Mouse (Mus musculus) forebrain, embryonic 15.5 days (tissue): ENCODE data around the gene Ppp2r5b. TPM values are rescaled to one million over a fixed set of nuclear protein-coding genes. Genes with fewer than 3 reads are reported as not detected.
A peak's percentile ranks its signal among the peaks of the same experiment; 100 is the strongest.

Experiments
- ATAC-seq: fragments of 200-750 bp; cut with Nextera tagmentation; replicated peaks from 2 replicates; pipeline ENCODE4 v1.8.0; 2017; ENCODE audit warnings: mild to moderate bottlenecking, moderate TSS enrichment, moderate library complexity
- H3K27ac ChIP-seq: fragments of 300-500 bp; sonication (generic); replicated peaks from 2 replicates; pipeline ENCODE4 v1.5.1; 2015; ENCODE audit warnings: mild to moderate bottlenecking, inconsistent platforms
- H3K27me3 ChIP-seq: fragments of 300-500 bp; sonication (generic); 2 replicates; pipeline ENCODE4 v1.6.1; 2015; ENCODE audit warnings: inconsistent platforms
- H3K36me3 ChIP-seq: fragments of 300-500 bp; sonication (generic); 2 replicates; pipeline ENCODE4 v1.6.1; 2015; ENCODE audit warnings: mild to moderate bottlenecking, inconsistent platforms
- H3K4me1 ChIP-seq: fragments of 300-500 bp; sonication (generic); 2 replicates; pipeline ENCODE4 v1.6.1; 2015; ENCODE audit warnings: inconsistent platforms
- H3K4me2 ChIP-seq: fragments of 300-500 bp; sonication (generic); replicated peaks from 2 replicates; pipeline ENCODE4 v1.6.1; 2015; ENCODE audit warnings: mild to moderate bottlenecking, inconsistent platforms
- H3K4me3 ChIP-seq: fragments of 300-500 bp; sonication (generic); 2 replicates; pipeline ENCODE4 v1.5.1; 2015; ENCODE audit warnings: mild to moderate bottlenecking, inconsistent platforms
- H3K9ac ChIP-seq: fragments of 300-500 bp; sonication (generic); replicated peaks from 2 replicates; pipeline ENCODE4 v1.6.1; 2015; ENCODE audit warnings: mild to moderate bottlenecking, inconsistent platforms
- H3K9me3 ChIP-seq: fragments of 300-500 bp; sonication (generic); 2 replicates; pipeline ENCODE4 v1.6.1; 2016; ENCODE audit warnings: inconsistent platforms
- WGBS: fragments of 180-500 bp; shearing (Covaris S2); methylation state at CpG from one replicate; pipeline ENCODE4 v1.1.7; 2015; ENCODE audit warnings: mixed read lengths; 5-methylcytosine and 5-hydroxymethylcytosine counted together
- polyA plus RNA-seq: library from polyadenylated mRNA; unstranded; fragments of >200 nt; fragmentation: Nextera tagmentation; extraction: Ambion mirVana; gene quantifications from 2 replicates; pipeline ENCODE4 v1.2.1, GENCODE M21; 2015

The Ppp2r5b gene
- polyA plus RNA-seq, 1 experiment from 2014 or later: 98.5 TPM

DNA sequence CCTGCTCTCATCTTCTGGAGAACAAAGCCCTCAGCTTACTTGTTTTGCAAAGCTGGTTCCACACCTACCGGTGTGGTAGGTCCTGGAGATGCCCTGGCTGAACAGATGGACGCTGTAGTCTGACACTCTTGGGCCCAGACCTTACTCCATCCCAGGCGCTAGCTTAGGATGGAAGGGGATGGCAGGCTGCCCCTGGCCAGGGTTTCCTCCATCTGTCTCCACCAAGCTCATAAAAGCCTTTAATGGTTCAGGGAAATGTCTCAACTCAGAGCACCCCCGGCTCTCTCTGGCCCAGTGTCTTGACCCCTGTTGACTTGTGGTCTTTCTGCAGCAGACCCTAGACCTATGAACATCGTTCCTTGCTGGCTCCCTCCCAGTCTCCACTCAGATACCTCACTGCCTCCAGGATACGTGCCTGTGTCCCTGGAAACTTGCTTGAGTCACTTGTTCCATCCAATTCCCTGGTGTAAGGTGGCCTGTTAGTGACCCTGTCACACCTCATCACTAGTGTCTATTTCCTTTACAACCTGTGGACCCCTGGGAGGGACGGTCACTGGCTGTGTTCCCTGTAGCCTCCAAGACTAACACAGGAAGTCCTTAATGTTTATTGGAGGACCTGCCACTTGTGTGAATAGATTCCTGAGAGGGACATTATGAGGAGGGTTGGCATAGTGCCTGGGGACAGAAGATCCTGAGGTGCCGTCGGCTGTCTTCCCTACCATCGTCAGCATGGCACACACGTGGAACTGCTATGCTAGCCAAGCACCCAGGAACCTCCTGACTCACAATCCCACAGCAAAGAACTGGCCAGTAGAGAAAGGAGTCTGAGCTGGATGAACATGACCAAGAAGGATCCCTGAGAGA lies 31.9 kb upstream of the Ppp2r5b start:
- Histone ChIP-seq H3K27ac (no peak overlapping the region), H3K27me3 (no peaks in the 10 kb centered on the region), H3K4me2 (no peak overlapping the region), H3K36me3 (0 out of 2 replicates have a peak, but pooled peaks cover 1% of the 10 kb centered on the region), H3K4me1 (no peaks in the 10 kb centered on the region; the same call in 1 of the 2 replicates), H3K4me3 (no peak overlapping the region), H3K9me3 (no peaks in the 10 kb centered on the region), H3K9ac (no peak overlapping the region)
- 57% methylated on average over 11 of the region's 11 CpGs for WGBS
- ATAC-seq: peak; percentile 12; the same call in 1 of the 2 replicates

DNA sequence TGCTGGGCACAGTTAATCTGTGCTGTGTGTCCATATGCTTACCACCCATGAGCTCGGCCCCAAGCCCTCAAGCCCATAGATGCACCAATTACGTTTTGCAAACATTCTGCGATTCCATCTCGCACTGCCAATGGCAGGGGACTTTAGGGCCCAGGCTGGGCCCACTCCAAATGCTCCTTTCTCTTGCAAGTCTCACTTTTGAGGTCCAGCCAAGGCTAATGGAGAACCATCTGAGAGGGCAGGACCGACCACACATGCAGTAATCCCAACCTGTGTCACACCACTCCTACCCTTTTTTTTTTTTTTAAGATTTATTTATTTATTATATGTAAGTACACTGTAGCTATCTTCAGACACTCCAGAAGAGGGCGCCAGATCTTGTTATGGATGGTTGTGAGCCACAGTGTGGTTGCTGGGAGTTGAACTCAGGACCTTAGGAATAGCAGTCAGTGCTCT lies 30.1 kb upstream of the Ppp2r5b start:
- Histone ChIP-seq H3K9me3 (no peaks in the 10 kb centered on the region), H3K27ac (no peak overlapping the region), H3K36me3 (peaks cover 8% of the 10 kb centered on the region), H3K27me3 (no peaks in the 10 kb centered on the region), H3K4me2 (no peak overlapping the region), H3K9ac (no peak overlapping the region), H3K4me1 (no peaks in the 10 kb centered on the region; the same call in 1 of the 2 replicates), H3K4me3 (no peak overlapping the region)
- ATAC-seq: no peak
- 61% methylated on average over 6 of the region's 6 CpGs for WGBS

DNA sequence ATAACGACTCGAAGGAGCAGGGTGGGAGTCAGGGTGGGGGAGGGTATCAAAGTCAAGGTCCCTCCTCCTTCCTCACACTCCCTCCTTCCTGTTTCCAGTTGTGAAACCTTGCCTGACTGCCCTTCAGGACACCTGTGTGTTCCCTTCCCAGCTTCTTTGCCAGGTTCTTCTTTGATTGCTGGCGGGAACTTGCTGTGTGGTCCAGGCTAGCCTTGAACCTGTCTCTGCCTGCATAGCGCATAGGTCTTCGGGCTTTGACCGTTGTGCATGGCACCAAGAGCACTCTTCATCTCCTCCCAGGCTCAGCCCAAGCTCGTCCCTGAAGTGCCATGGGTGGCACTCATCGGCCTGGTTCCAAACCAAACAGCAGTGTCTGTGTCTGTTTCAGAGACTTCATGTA lies 29.3 kb upstream of the Ppp2r5b start:
- Histone ChIP-seq H3K27ac (no peak overlapping the region), H3K9me3 (no peaks in the 10 kb centered on the region), H3K4me3 (no peak overlapping the region), H3K27me3 (no peaks in the 10 kb centered on the region), H3K36me3 (peaks cover 16% of the 10 kb centered on the region), H3K9ac (no peak overlapping the region), H3K4me2 (no peak overlapping the region), H3K4me1 (no peaks in the 10 kb centered on the region; the same call in 1 of the 2 replicates)
- WGBS: 91% methylated on average over 8 of the region's 8 CpGs
- no peak for ATAC-seq

DNA sequence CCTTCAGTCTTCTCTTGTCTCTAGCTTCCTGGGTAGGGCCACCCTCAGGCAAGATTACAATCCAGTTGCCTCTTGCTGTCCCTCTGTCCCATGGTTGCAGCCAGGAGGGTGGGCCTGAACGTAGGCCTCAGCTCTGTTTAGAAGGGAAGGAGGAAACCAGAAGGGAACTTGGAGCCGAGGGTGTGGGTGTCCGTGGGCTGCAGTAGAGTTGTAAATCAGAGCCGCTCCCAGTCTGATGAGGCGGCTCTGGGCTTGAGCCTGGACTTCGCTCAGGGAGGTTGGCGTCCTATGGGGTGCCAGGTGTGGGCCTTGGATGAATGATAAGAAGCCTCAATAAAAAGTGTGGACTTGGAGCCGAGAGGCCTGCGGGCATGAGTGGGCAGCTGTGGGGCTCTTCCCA lies 28.5 kb upstream of the Ppp2r5b start:
- Histone ChIP-seq H3K27ac (no peak overlapping the region), H3K9me3 (no peaks in the 10 kb centered on the region), H3K4me1 (no peaks in the 10 kb centered on the region; the same call in 1 of the 2 replicates), H3K36me3 (peaks cover 19% of the 10 kb centered on the region), H3K27me3 (no peaks in the 10 kb centered on the region), H3K4me3 (no peak overlapping the region), H3K4me2 (no peak overlapping the region), H3K9ac (no peak overlapping the region)
- 79% methylated on average over 9 of the region's 9 CpGs for WGBS
- no peak for ATAC-seq

DNA sequence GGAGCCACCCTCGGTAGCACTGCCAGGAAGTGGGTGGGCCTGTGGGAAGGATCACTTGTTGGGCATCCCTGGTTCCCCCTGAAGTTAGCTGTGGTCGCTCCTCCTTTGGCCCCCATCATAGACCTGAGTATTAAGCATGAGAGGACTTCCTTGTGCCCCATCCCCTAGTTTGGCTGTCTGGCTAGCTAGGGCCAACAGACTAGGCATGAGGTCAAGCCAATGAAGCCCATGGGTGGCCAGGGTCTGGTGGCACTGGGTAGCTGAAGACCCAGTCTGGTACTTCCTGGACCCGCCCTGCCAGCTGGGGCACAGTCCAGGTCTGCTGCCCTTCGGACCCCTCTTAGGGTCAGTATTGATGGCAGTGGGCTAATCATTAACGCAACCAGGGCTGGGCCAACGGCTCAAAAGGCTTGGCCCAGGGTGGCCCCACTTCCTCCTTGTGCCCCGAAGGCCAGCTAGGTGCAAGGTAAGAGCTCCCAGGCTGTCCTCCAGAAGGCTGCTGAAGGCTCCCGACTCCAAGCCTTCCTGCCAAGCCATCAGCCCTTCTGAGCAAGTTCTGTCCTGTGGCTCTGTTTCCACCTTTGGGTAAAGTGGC lies 27.3 kb upstream of the Ppp2r5b start:
- Histone ChIP-seq H3K36me3 (peaks cover 29% of the 10 kb centered on the region), H3K9ac (no peak overlapping the region), H3K4me3 (no peak overlapping the region), H3K27me3 (no peaks in the 10 kb centered on the region), H3K9me3 (no peaks in the 10 kb centered on the region), H3K4me2 (no peak overlapping the region), H3K4me1 (no peaks in the 10 kb centered on the region; the same call in 1 of the 2 replicates), H3K27ac (no peak overlapping the region)
- no peak for ATAC-seq
- 91% methylated on average over 8 of the region's 8 CpGs for WGBS

DNA sequence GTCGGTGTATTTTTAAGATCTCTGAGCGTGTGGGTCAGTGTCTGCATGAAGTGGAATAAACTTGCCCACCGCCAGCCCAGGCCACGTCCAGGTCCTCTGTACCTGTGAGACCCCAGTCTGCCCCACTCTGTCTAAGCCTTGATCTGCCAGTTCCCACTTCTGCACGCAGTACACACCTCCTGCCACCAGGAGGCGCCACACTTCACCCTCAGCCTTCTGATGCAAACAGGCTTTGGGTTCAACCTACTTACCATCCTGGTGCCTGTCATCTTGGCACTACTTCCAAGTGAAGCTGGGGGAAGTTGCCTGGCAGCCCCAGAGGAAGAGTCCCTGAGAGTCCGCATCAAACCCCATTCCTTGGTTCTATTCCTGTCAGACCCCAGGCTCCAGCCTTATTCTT lies 26.6 kb upstream of the Ppp2r5b start:
- no peaks in the 10 kb centered on the region for H3K9me3 ChIP-seq
- H3K4me3 ChIP-seq: no peak overlapping the region
- WGBS: 52% methylated on average over 7 of the region's 7 CpGs
- H3K9ac ChIP-seq: no peak overlapping the region
- H3K4me1 ChIP-seq: no peaks in the 10 kb centered on the region
- no peak overlapping the region for H3K4me2 ChIP-seq
- no peak overlapping the region for H3K27ac ChIP-seq
- H3K27me3 ChIP-seq: no peaks in the 10 kb centered on the region
- no peak for ATAC-seq
- H3K36me3 ChIP-seq: peaks cover 36% of the 10 kb centered on the region

DNA sequence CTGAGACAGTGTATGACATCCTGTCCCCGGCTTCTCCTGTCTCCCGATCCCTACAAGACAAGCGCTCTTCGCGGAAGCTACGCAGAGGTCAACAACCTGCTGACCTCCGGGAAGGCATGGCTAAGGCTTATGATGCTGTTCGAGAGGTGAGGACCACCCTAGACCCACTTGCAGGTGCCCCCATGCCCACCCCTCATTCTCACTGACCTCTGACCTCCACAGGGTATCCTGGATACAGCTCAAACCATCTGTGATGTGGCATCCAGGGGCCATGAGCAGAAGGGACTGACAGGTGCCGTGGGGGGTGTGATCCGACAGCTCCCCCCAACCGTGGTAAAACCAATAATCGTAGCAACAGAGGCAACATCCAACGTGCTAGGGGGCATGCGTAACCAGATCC lies 25.7 kb upstream of the Ppp2r5b start:
- H3K4me2 ChIP-seq: no peak overlapping the region
- H3K27ac ChIP-seq: no peak overlapping the region
- no peaks in the 10 kb centered on the region for H3K27me3 ChIP-seq
- no peak overlapping the region for H3K9ac ChIP-seq
- H3K36me3 ChIP-seq: peaks cover 44% of the 10 kb centered on the region
- ATAC-seq: no peak
- no peaks in the 10 kb centered on the region for H3K4me1 ChIP-seq
- no peak overlapping the region for H3K4me3 ChIP-seq
- no peaks in the 10 kb centered on the region for H3K9me3 ChIP-seq
- 95% methylated on average over 14 of the region's 14 CpGs for WGBS

DNA sequence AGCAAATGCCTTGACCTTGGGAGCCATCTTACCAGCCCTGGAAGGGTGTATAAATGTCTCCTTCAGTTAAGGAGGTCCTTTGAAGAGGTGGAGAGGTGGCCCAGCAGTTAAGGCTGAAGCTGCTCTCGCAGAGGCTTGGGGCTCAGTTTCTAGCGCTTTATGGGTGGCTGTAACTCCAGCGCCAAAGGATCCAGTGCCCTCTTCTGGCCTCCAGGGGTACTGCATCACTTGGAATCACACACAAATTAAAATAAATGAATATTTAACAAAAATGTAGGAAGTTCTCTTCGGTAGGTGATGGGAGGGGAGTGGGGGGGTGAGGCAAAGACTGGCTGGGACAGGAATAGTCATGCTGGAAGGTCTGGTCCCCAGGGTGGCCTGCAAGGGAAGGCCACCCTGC lies 25.3 kb upstream of the Ppp2r5b start:
- ATAC-seq: no peak
- no peak overlapping the region for H3K4me2 ChIP-seq
- H3K36me3 ChIP-seq: peaks cover 44% of the 10 kb centered on the region
- WGBS: 81% methylated on average over 4 of the region's 4 CpGs
- no peak overlapping the region for H3K27ac ChIP-seq
- H3K4me1 ChIP-seq: no peaks in the 10 kb centered on the region
- H3K4me3 ChIP-seq: no peak overlapping the region
- H3K9me3 ChIP-seq: no peaks in the 10 kb centered on the region
- no peak overlapping the region for H3K9ac ChIP-seq
- H3K27me3 ChIP-seq: no peaks in the 10 kb centered on the region

DNA sequence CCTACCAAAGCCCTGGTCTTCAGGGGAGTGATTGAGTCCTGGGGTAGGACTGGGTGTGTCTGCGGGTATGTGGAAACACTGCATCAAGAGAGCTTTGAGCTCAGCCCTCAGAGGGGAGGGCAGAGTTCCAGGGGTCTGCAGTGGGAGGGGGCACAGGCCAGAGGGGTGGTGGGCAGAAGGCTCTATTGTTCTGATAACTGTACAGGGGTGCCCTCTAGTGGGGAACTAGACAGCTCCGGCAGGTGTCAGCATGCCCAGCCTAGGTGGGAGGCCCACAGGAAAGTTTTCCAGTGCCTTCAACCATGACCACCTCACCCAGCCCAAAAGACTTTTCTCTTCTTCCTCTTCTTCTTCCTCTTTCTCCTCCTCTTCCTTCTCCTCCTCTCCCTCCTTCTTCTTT lies 24.8 kb upstream of the Ppp2r5b start:
- H3K9ac ChIP-seq: no peak overlapping the region
- no peaks in the 10 kb centered on the region for H3K4me1 ChIP-seq
- H3K36me3 ChIP-seq: peaks cover 48% of the 10 kb centered on the region
- no peak overlapping the region for H3K27ac ChIP-seq
- H3K4me2 ChIP-seq: no peak overlapping the region
- ATAC-seq: no peak
- H3K4me3 ChIP-seq: no peak overlapping the region
- H3K9me3 ChIP-seq: no peaks in the 10 kb centered on the region
- H3K27me3 ChIP-seq: no peaks in the 10 kb centered on the region
- 81% methylated on average over 2 of the region's 2 CpGs for WGBS

DNA sequence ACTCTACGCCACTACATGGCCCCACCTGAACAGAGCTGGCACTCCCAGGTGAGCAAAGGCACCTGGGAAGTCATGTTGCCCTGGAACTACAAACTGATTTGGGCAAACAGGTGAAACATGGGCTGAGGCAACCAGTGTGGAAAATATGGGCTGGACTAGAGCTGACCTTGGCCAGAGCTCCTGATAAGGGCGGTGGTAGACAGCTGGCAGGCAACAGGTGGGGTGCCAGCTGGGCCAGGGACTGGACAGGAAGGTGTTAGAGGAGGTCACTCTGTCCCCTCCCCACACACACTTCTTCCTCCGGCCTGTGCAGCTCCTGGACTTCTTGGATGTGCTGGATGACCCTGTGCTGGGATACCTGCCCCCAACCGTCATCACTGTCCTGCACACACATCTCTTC lies 17.3 kb upstream of the Ppp2r5b start:
- H3K4me1 ChIP-seq: no peaks in the 10 kb centered on the region
- H3K9me3 ChIP-seq: no peaks in the 10 kb centered on the region
- no peak for ATAC-seq
- 92% methylated on average over 4 of the region's 4 CpGs for WGBS
- no peak overlapping the region for H3K27ac ChIP-seq
- no peak overlapping the region for H3K9ac ChIP-seq
- H3K36me3 ChIP-seq: peaks cover 74% of the 10 kb centered on the region
- H3K4me2 ChIP-seq: no peak overlapping the region
- H3K4me3 ChIP-seq: no peak overlapping the region
- no peaks in the 10 kb centered on the region for H3K27me3 ChIP-seq

DNA sequence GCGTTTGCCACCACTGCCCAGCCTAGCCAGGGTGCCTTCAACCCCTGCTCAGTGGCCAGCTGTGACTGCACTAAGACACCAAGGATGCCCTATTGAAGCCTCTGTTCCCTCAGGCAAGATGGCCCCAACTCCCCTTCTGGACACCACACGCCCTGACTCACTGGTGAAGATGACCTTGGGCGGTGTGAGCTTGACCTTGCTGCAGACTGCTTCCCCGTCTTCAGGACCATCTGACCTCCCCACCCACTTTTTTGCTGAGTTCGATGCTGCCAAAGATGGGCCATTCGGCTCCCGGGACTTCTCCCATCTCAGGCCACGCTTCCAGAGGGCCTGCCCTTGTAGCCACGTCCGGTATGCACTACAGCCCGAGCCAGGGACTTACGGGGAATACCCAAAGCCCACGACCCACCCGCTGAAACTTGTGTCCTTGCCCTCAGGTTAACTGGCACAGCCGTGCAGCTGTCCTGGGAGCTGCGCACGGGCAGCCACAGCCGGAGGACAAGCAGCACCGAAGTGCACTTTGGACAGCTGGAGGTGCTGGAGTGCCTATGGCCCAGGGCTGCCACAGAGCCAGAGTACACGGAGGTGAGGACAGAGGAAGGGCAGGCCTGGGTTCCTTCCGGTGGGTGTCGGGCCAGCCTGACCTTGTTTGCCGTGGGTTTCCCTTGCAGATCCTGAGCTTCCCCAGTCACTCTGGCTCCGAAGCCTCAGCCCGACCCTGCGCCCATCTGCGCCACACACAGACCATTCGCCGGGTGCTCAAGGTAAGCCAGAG lies 12.0 kb upstream of the Ppp2r5b start:
- no peak overlapping the region for H3K27ac ChIP-seq
- H3K4me3 ChIP-seq: no peak overlapping the region
- no peaks in the 10 kb centered on the region for H3K9me3 ChIP-seq
- WGBS: 94% methylated on average over 29 of the region's 29 CpGs
- no peak overlapping the region for H3K4me2 ChIP-seq
- H3K27me3 ChIP-seq: no peaks in the 10 kb centered on the region
- H3K9ac ChIP-seq: no peak overlapping the region
- peaks cover 63% of the 10 kb centered on the region for H3K36me3 ChIP-seq
- no peak for ATAC-seq
- H3K4me1 ChIP-seq: peaks cover 7% of the 10 kb centered on the region

DNA sequence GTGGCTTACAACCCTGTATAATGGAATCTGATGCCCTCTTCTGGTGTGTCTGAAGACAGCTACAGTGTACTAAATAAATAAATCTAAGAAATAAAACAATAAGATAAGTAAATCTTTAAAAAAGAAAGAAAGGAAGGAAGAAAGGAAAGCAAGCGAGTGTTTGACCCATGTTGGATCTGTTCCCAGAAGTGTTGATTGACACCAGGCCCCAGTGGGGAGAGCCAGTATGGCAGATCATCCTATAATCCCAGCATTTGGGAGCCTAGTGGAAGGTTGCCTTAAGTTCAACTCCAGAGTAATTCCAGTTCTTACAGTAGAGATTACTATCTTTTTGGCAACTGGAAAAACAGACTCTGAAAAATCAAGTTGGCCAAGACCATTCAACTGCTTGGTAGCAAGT lies 10.1 kb upstream of the Ppp2r5b start:
- ATAC-seq: no peak

More for the DNA sequence above, 10.1 kb upstream of the Ppp2r5b start:
- H3K27ac ChIP-seq: no peak overlapping the region
- H3K9ac ChIP-seq: no peak overlapping the region
- peaks cover 45% of the 10 kb centered on the region for H3K36me3 ChIP-seq
- H3K4me2 ChIP-seq: no peak overlapping the region
- H3K4me1 ChIP-seq: peaks cover 18% of the 10 kb centered on the region
- H3K27me3 ChIP-seq: no peaks in the 10 kb centered on the region
- H3K4me3 ChIP-seq: no peak overlapping the region
- H3K9me3 ChIP-seq: no peaks in the 10 kb centered on the region
- 50% methylated on average over 1 of the region's 1 CpGs for WGBS
